Mouse (Mus musculus) adrenal gland, postnatal 0 days (tissue): Measurements from ENCODE around the gene Slc6a1. TPM values are rescaled to one million over a fixed set of nuclear protein-coding genes. Genes with fewer than 3 reads are reported as not detected.

Experiments
- polyA plus RNA-seq: library from polyadenylated mRNA; unstranded; fragments of >200 nt; fragmentation: Nextera tagmentation; extraction: Ambion mirVana; gene quantifications from 2 replicates; pipeline ENCODE4 v1.2.1, GENCODE M21; 2015

Gene Slc6a1
- polyA plus RNA-seq = 0.06 TPM in 1 of 2 replicates, not detected in the other

GRCm38 (mm10) chr6:114282469-114283277, at the start of gene Slc6a1:
Slc6a1 (plus strand) TSS chr6:114282635.

Other genes with a start within 250 kb of the Slc6a1 start
- 2.1 and 2.9 TPM in 2 replicates for gene Atp2b2, start 240.0 kb upstream of the Slc6a1 start, polyA plus RNA-seq
- 0.12 and 0.41 TPM in 2 replicates for gene Slc6a11, start 151.4 kb upstream of the Slc6a1 start, polyA plus RNA-seq
- gene Hrh1, start 115.3 kb downstream of the Slc6a1 start, polyA plus RNA-seq = 0.09 and 0.94 TPM in 2 replicates